Mouse (Mus musculus) T-helper 2 cell (primary cell): Measurements from ENCODE around the gene Ripk4.

Experiments
- in situ Hi-C: fragments of 300-600 bp; cut with MboI, MseI; formaldehyde crosslinking; loops from one replicate; pipeline ENCODE4 v1.15.1; 2025; ENCODE audit warnings: high pct_unique_total_duplicates

Ripk4 gene

GRCm38 (mm10) chr16:97736562-97736961 is 27.0 kb downstream of the Ripk4 start:
- in situ Hi-C loops = no loop called here

DNA sequence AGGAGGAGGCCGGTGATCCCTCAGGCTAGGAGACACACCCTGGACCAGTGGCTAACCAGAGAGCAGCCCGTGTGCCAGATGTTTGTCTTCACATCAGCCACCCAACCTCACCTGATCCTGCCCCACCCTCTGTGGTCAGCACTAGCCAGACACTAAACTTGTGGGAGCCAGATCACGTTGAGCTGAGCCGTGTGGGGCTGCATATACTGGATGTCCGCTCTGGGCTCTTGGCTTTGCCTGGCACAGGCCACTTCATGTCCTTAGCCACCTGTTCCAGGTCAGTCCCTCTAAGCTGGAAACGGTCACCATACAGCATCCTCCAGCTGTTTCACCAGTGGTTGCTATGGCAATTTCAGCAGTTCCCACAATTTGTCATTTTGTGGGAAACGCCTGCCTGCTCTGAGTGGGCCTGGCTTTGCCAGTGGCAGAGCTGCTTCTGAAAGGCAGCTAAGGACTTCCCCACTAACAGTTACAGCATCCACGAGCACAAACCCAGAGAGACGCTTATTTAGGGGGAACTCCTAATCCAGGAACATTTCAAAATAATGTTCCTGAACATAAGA is 28.7 kb downstream of the Ripk4 start:
- in situ Hi-C loops = no loop called here

DNA sequence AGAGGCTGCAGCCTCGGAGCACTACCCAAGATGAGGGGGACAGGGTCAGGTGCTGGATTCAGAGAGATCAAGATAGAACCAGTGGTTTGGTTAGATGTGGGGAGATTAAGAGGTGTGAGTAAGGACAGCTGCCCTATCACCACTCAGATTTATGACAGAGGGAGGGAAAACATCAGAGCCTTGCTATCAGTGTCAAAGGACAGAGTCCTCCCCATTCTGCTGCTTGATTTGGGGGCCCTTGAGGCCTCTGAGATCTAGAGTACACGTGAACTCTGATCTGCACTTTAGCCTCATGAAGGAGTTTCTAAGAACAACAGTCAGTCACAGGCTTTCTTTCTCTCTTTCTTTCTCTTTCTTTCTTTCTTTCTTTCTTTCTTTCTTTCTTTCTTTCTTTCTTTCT is 30.0 kb downstream of the Ripk4 start:
- in situ Hi-C loops = no loop called here

GRCm38 (mm10) chr16:97730321-97730720 is 33.3 kb downstream of the Ripk4 start:
- in situ Hi-C loops = no loop called here

- in situ Hi-C loops = no loop called here
Measured at GRCm38 (mm10) chr16:97726436-97726835, 37.2 kb downstream of the Ripk4 start.

GRCm38 (mm10) chr16:97720093-97720492 is 43.5 kb downstream of the Ripk4 start:
- in situ Hi-C loops = no loop called here

- in situ Hi-C loops = no loop called here
Measured at GRCm38 (mm10) chr16:97719392-97719983, 44.1 kb downstream of the Ripk4 start.

DNA sequence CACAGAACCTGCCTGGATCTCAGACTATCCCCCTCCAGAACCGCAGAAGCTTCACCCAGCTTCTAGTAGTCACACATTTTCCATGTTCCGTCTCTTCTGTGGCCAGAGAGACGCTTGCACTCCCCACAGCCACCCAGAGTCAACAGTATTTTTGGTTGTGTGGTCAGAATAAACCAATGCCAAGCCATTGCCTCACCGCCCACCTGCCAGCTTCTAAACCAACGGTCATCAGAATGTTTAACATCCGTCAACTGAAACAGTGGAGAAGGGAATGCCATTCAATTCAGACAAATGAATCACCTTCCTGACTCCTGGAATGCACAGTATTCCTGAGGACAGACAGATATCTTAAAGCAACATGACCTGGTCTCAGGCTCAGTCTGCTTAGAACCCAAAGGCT is 47.0 kb downstream of the Ripk4 start:
- in situ Hi-C loops = no loop called here

GRCm38 (mm10) chr16:97712129-97712528 is 51.5 kb downstream of the Ripk4 start:
- in situ Hi-C loops = no loop called here

GRCm38 (mm10) chr16:97701871-97702270 is 61.7 kb downstream of the Ripk4 start:
- in situ Hi-C loops = no loop called here

- in situ Hi-C loops = no loop called here
Measured at GRCm38 (mm10) chr16:97697769-97698168, 65.8 kb downstream of the Ripk4 start.

- in situ Hi-C loops = no loop called here
Measured at GRCm38 (mm10) chr16:97695709-97696108, 67.9 kb downstream of the Ripk4 start.
